Mouse (Mus musculus) heart, postnatal 14 days (tissue): ENCODE measurements around the gene Rhot2. TPM values are rescaled to one million over a fixed set of nuclear protein-coding genes. Genes with fewer than 3 reads are reported as not detected.
A peak's percentile ranks its signal among the peaks of the same experiment; 100 is the strongest.

Source experiments
- DNase-seq, 2 experiments: peaks; one replicate each; pipeline ENCODE4 v3.0.0; 2021 to 2022
- intact Hi-C: fragments of 180-260 bp; cut with DNase I; formaldehyde crosslinking; loops from one replicate; pipeline ENCODE4 v1.15.1; 2025
- long read RNA-seq, 2 experiments: library from polyadenylated mRNA; stranded (forward); transcript quantifications; one replicate each; pipeline ENCODE4 v2.0.0; 2021
- total RNA-seq, 2 experiments: library from RNA; stranded (reverse); gene quantifications; 2 replicates each; pipeline ENCODE4 v1.2.3; 2021

Rhot2 gene
- total RNA-seq: 100 to 1,000 TPM; 103 to 105 TPM
- long read RNA-seq, experiment 1, transcript Rhot2-201 (19 exons, 3,189 nt): major isoform, 23 of 56 reads
- long read RNA-seq, experiment 1, partial matches to known transcripts: 26 of 56 reads
- long read RNA-seq, experiment 1, other reads (novel, unspliced or antisense): 7 of 56 reads
- long read RNA-seq, experiment 2, transcript Rhot2-201 (19 exons, 3,189 nt): major isoform, 22 of 50 reads
- long read RNA-seq, experiment 2, partial matches to known transcripts: 18 of 50 reads
- long read RNA-seq, experiment 2, other reads (novel, unspliced or antisense): 10 of 50 reads

DNA sequence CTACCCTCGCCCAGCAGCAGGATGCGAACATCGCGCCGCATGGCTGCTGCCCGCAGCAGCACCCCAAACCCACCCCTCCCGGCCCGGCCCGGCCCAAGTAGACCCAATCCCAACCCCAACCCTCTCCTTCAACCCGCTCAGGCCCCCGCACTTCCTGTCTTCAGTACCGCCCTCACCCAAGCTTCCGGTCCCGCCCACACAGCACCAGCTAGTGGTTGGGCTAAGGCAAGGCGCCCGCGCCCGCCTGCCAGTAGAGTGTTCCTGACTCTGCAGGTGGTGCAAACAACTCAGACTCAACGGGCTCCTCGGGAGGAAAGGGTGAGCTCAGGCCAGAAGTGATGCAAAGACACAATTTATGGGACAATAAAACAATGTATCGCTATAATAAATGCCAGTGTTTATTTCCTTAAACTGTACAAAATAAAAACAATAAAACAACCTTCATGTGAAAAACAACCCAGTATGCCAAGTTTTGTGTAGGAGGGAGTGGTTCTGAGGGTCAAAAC lies at the start of gene Rhot2:
TSS of gene Rhot2 (minus strand) at position 456 of the 506 bp plus-strand sequence.
- intact Hi-C loops: loop anchor here (2.0 kb wide), 1 partner anchor 22 kb away; no protein-coding TSS in a partner anchor
- peak; percentile 92 to 96 for DNase-seq

DNA sequence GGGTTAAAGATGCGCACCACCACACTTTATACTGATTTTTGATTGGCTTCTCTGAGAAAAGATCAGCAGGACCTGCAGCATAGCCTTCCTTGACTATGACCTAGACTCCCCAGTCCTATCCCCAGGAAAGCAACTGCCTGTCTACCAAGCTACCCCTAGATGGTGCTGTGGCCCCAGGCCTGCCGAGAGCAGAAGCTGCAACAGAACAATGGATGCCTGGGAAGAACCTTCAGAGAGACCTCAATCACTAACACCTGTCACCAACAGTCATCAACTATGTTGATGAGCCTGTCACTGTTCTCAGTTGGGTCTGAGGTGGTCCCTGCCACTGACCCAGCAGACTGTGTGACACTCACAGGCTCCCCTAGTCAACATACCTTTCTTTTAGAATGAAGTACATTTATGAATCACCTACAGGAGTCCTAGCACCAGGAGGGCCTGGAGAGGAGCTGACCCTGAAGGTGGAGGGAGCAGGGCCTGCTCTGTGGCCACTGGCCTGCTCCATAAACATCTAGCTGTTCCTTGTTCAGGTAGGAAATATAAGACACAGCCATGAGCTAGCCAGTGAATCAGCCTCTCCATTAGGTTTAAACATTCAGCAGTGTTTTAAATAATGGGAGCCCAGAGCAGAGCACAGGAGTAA lies 49.4 kb upstream of the Rhot2 start:
- intact Hi-C loops: loop anchor here (1.0 to 5.0 kb wide), 4 partner anchors 33 to 198 kb away; partner anchors contain the start of genes Capn15 and Decr2
- DNase-seq: peak; percentile 78 to 80

DNA sequence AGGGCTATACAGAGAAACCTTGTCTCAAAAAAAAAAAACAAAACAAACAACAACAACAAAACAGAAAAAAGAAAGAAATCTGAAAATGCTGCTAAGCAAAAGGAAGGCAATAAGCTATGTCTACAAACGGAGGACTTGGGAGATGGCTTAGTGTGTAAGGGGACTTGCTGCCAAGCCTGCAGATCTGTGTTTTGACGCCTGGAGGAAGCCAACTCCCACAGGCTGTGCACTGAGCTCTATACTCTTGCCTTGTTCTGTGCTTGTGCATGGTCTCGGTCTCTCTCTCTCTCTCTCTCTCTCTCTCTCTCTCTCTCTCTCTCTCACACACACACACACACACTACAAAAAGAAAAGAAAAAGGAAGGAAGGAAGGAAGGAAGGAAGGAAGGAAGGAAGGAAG lies 44.2 kb upstream of the Rhot2 start:
- intact Hi-C loops: no loop called here

DNA sequence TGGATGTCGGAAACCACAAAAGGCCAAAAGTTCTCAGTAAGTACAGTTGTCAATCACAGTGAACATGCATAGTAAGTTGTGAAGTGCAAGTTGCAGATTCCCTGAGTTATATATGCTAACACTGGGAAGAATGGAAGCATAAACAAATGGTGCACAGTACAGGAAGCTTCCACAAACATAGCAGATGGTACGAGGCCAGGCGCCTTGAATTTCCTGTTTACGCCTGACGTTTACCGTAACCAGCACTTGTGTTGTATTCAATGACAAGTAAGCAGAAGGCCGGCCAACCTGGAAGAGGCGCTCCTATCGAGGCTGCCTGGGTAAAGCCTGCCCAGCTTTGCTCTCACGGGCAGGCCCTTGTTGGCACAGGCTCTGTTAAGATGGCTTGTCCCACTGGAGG lies 42.8 kb upstream of the Rhot2 start:
- intact Hi-C loops: no loop called here
- no peak for DNase-seq

More for the DNA sequence above, 44.2 kb upstream of the Rhot2 start:
- no peak for DNase-seq

DNA sequence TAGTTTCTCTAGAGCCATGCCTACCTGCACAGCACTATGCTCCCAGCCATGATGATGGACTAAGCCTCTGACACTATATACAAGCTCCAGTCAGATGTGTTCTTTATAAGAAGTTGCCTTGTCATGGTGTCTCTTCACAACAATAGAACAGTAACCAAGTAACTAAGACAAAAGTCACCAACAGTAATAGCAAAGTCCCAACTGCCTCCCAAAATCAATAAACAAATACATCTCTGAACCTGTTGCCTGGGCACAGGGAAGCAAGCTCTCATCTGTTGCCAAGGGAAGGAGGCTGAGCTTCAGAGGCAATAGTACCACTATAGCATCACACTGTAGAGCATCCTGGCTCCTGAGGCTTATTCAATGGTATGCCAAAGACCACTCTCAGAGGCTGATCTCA lies 42.2 kb upstream of the Rhot2 start:
- no peak for DNase-seq
- intact Hi-C loops: no loop called here

DNA sequence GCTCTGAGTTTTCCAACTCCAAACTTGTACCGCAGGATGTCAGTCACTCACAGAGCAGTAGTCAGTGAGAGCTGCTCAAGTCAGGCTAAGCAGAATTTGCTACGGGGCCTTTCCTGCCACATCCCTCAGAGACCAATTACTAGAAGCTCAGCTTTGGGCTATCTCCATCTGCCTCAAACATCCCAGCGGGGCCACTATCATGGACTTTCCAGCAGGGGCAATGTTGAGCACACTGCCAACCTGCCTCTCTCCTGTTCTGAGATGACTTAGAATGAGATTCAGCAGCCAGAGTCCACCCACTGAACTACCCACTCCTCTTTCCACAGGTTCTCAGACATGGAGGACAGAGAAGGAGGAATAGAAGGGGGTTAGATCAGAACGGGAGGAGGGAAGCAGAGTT lies 41.0 kb upstream of the Rhot2 start:
- intact Hi-C loops: no loop called here
- no peak for DNase-seq

DNA sequence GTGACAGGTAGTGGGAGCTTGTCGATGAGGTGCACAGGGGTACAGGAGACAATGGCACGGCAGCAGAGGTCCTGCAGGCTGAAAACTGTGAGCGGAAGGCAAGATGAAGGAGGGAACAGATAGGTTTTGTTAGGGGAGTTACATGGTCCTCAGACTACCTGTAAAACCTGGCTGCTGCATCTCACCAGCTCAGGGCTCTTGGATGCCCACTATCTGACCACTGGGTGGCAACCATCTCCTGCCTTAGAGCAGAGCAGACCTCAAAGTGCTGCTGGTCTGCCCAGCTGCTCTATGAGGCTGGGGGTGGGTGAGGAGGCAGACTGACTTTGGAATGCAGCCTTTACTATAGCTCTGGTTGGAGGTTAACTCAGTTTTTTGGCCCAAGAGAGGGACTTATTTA lies 39.2 kb upstream of the Rhot2 start:
- intact Hi-C loops: no loop called here
- no peak for DNase-seq

DNA sequence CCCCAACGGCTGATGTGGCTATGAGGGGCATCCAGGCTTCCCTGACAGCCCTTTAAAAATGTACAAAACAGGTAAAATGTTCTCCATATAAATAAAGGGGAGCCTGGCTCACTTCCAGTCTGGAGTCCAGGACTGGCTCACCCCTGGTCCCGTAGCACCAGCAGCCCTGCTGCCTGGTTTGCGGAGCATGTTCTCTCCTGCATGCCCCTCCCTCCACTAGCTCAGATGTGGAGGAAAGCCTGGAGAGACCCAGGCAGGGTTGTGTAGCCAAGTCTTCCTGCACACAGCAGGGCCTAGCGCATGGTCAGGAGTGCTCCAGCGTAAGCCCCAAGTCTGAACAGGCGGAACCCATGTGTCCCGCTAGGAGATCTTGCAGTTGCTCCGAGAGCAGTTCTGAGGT lies 38.6 kb upstream of the Rhot2 start:
- intact Hi-C loops: no loop called here
- DNase-seq: no peak

DNA sequence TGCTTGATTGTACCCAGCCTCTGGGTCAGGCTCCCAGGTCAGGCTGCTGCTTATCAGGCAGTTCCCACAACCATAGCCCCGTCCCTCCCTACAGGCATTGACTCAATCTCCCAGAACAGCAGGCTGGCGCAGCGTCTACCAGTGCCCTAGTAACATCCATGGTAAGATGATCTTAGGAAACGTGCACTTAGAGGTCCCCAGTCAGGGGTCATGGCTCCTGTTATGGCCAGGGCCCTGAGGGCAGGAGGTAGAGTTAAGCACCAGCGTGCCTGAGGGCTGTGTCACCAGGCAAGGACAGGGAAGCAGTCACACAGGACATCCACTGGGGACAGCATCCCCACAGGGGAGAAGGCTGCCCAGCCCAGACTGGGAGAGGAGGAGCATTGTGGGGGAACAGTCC lies 37.7 kb upstream of the Rhot2 start:
- intact Hi-C loops: no loop called here
- DNase-seq: no peak

DNA sequence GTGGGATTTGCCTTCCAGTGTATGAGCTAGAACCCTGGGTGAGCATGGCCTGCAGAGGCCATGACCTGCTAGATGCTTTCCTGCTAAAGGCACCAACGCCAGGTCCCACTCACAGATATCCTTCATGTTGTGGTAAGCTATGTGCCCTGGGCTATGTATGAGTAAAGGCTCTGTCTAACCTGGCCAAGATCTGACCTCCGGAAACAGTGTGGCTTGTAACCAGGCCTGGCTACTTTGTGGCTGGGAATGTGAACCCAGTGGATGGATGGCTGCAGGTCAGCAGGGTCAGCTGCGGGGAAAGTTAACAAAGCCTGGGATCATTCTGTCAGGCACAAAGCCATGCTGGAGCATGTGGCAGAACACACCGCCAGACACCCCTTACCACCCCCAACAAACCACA lies 37.0 kb upstream of the Rhot2 start:
- no peak for DNase-seq
- intact Hi-C loops: no loop called here

DNA sequence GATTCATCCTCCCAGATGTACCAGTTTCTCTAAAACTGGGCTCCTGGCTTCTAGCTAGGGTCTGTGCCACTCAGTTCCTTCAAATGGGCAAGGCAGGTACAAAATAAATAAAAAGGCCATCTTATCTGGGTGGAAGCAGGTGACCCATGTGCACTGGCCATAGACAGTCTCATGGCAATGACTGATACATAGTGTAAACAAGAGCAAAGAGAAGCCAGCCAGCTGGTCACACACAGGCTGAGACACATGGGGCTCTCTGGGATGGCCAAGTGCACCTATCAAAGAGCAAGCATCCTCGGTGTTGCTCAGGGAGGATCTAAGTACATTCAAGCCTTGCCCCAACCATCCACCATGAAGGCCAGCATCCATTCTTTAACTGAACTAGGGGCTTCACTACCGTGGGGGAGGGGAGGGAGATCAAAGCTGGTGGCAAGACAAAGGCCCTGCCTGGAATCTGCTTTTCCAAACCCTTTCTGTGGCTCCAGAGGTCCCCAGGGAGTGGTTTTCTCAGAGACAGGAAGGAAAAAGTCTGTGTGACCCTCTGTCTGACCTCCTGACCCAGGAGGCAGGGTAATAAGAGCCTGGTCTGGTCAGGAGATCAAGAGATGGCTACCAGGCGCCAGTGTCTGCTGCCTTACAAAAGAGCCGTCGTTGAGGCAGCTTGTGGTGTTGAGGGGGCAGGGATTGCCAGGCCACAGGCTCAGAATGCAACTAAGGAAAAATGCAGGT lies 36.4 kb upstream of the Rhot2 start:
- no peak for DNase-seq
- intact Hi-C loops: no loop called here

DNA sequence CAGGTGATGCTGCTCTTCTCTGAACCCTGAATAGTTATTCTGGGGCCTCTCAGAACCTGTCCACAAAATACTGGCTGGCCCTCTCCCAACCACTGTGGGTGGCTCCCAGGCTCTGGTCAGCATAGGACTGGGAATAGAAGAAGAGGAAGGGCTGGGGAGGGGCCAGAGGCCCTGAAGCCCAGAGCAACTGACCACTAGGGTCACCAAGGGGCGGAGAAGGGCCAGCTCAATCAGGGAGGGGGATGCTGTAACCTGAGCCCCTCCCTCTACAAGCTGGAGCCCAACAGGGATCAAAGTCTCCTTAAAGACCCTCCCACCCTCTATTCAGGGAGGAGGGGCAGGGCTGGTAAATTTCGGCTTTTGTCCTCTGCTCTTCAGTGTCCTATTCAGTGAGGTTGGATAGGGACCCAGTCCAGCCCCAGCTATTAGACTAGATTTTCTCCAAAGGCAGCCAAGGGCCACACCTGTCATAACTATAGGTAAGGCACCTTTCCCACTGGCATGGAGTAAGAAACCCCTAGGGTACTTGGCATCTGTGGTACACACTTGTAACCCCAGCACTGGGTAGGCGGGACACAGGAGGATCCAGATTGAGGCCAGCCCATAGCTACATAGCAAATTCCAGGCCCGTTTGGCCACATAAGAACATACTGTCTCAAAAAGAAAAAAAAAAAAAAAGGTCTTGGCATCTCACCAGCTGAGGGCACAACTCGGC lies 35.7 kb upstream of the Rhot2 start, which contains the start of gene Wfikkn1:
TSS of gene Wfikkn1 (minus strand) at position 663 of the 715 bp plus-strand sequence.
- intact Hi-C loops: no loop called here
- no peak for DNase-seq

DNA sequence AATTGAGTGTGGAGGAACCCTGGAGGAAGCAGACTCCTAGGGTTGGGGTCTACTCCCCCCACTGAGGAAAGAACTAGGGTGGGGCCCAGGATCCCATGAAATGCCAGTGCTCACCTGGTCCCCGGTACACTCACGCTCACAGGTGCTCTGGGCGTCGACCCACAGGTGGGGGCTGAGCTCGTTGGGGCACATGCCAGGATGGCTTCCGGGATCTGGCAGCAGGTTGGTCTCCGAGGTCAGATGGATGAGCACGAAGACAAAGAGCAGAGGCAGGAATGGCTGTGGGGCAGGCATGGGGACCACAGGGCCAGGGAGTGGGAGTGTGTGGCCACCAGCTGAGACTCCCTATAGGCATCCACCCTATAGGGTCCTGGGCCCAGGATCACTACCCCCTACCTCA lies 35.1 kb upstream of the Rhot2 start:
- intact Hi-C loops: no loop called here
- DNase-seq: no peak

DNA sequence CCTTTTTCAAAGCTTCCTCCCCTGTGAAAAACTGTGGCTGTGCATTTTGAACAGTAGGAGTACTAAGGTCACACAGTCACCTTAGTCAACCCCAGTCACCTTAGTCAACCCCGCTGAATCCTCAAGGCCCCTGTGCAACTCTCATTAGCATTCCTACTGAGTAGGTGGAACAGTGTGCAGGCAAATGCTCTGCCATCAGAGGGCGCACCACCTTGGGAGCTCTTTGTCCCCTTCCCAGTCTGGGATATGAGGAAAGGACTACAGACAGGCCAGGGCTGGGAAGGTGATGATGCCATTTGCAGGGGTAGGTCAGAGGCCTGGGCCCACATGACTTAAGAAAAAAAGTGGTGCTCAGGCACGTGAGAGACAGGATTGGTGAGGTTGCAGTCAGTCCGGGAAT lies 34.6 kb upstream of the Rhot2 start:
- intact Hi-C loops: no loop called here
- DNase-seq: peak in 1 of 2 experiments; percentile 42

DNA sequence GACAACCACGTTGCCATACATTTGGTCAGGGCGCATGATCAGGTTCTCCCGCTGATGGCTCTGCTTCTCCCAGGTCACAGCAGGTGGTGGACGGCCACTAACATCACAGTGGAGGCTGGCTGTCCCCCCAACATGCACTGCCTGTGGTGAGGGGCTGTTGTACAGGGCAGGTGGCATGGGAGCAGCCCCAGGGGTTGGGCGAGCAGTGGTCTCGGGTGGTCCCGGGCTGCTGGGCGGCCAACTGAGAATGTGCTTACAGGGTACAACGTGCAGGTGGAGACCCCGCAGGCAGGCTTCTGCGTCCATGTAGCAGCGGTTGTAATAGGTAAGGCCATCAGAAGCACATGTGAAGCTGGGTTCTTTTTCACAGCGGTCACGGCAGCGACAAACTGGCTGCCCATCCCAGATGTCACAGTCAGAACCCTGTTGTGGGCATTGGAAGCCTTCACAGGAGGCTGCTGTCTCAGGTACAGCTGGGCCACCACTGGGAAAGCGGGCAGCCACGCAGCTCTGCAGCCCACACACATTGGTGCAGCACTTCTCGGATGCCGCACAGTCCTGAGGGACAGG lies 34.0 kb upstream of the Rhot2 start:
- DNase-seq: no peak
- intact Hi-C loops: no loop called here

DNA sequence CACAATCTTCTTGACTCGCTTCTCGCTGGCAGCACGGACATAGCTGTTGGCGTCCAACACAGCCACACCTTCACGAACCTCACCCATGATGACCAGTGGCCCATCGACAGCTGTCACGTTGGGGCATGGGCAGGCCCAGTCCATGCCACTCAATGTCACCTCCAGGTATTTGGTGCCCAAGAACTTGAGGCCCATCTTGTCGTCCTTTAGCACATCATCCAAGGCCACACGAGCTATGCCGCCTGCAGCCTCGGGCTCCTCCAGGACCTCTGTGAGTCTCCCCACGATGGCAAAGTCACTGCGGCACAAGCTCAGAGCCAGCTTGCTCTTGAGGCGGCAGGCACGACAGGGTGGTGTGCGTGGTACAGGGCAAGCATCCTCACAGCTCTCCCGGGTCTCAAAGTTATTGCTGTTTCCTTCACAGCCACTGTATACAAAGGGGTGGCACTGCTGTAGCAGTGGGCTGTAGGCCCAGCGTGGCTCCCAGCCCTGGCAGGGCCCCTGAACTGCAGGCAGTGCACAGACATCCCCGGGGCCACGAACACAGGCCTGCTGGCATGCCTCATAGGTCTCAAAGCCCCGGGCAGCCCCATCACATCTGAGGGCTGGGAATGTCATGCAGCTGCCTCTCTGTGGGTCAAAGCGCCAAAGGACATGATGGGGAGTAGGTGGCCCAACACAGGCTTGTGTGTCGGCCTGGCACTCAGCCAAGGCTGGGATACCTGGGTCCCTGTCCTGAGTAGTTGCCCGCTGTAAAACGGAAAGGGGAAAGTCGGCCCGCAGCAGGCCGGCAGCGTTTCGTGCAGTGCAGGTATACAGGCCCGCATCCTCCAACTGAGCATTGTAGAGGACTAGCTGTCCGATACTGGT lies 33.3 kb upstream of the Rhot2 start:
- DNase-seq: no peak
- intact Hi-C loops: no loop called here

DNA sequence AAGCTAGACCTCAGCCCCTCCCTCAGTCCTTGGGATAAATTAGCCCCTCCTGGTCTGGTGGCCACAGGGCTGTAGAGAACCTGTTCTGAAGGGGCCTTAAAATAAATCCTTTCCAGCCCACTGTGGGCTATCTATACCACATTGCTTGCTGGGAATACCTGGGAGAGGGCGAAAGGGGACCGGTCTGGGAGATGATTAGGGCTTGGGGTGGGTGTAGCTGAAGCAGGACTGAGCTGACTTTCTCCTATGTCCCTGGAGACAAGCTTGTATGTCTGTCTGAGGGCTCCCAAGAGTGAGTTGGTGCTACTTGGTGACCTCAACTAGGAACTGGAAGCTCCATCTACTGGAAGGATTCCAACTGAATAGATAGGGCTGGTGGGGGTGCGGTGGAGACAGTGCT lies 32.4 kb upstream of the Rhot2 start:
- no peak for DNase-seq
- intact Hi-C loops: no loop called here

DNA sequence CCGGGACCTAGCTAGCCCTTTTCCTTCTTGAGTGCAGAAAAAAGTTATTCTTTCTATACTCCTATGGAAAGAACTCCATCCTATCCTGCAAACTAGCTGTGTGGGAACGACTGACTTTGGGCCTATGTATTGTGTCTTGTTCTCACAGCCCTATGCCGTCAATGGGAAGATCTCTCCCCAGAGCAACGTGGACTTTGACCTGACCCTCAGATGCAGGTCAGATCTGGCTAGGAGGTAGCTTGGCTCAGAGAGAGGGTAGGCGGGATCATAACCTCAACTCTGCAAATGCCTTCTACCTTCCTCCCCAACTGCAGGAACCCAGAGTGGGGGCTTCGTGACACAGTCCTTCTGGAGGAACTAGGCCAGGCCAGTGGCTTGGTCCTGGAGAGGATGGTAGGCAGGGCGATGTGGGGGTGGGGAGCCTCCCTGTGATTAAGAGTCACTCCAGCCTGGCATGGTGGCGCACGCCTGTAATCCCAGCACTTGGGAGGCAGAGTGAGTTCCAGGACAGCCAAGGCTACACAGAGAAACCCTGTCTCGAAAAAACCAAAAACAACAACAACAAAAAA lies 31.8 kb upstream of the Rhot2 start:
- intact Hi-C loops: no loop called here
- DNase-seq: no peak
